Mouse (Mus musculus) neural tube, embryonic 10.5 days (tissue): ENCODE results near the gene Wdr54.
A peak's percentile ranks its signal among the peaks of the same experiment; 100 is the strongest.
"Not testable (repeated sequence)": the region's sequence is repeated elsewhere in the genome, so short reads cannot be mapped to it uniquely, and the experiment has no call there.

ENCODE experiments used
- DNase-seq: peaks from one replicate; pipeline ENCODE4 v3.0.0-alpha.2; 2017; ENCODE audit warnings: low spot score; ENCODE audit errors: extremely low spot score

Wdr54 gene

DNA sequence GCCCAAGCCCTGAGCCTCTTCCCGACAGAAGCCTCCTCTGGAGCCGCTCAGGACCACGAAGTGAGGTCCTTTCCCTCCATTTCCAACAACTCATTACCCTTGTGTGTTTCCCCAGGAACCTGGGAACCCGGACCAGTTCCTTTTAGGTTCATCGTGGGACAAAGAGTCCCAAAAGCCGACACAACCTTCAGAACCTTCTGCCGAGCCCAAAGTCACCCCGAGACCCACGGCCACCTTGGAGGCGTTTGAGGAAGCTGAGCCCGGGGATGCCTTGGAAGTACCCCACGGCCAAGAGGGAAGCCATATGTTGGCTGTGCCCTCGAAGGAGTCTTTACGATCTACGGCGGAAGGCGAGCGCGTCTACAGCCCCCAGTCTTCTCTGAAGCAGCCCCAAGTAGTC lies 5.2 kb upstream of the Wdr54 start:
- DNase-seq = no peak

DNA sequence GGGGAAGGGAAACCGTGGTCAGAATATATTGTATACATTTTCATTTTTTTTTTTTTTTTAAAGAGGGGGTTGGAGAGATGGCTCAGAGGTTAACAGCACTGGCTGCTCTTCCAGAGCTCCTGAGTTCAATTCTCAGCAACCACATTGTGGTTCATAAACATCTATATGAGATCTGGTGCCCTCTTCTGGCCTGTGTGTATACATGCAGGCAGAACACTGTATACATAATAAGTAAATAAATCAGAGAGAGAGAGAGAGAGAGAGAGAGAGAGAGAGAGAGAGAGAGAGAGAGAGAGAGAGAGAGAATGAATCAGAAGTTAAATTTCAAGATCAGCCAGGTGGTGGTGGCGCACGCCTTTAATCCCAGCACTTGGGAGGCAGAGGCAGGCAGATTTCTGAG lies 3.3 kb upstream of the Wdr54 start:
- not testable (repeated sequence) for DNase-seq

DNA sequence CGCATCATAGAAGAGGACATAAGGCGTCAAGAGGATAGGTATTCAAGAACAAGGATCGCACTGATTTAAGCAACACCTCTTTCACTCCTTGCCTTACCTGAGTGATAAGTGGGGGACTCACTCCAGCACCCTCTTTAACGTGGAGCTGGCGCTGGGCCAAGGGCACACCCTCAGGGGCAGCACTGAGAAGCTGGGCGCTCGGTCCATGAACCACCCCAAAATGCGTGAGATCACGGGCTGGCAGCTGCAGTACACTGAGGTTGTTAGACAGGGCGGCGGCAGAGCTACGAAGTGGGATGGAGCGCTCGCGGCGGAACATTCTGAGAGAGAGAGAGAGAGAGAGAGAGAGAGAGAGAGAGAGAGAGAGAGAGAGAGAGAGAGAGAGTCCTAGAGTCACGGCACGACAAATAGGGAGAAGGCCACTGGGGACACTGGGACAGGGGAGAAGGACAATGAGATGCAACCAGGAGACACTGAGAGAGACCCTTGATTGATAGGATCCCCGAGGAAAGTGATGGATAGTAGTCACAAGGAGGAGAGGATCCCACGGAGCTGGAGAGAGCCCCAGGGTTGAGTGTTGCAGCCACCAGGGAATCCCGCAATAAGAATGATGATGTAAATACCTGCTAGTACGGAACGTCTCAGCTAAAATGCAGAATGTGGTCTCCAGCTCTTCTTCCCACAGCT lies 502 bp downstream of the Wdr54 start:
- no peak for DNase-seq

DNA sequence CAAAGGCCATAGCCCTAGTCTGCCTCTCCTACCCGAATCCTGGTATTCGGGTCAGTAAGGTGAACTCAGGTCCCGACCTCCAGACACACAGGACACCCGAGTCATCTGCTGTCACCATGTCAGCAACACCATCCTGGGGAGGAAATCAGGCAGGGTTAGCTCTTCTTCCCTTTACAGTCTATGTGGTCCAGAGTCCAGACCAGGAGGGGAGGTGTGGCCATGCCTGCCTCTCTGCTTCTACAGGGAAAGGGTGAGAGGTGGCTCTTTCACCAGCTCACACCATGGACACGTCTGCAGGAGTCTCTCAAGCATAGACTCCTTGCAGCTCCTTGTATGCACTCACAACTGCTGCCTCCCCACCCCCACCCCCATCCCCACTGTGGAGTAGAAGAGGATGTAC lies 2.7 kb downstream of the Wdr54 start:
- DNase-seq = no peak

DNA sequence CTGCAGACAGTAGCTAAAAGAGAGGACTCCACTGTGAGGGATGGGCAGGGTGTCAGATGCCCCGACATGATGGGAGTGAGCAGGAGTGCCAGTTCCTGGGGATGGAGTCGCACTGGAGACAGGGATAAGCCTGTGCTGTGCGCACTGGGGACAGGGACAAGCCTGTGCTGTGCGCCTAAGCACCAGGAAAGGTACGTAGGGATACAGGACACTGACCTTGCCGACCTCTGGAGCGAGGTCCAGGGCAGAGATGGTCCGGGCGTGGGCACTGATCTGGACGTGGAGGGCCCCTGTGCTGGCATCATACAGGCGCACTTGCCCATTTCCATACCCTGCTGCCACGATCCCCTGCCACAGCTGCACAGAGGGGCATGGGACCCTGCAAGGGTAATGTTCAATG lies 3.2 kb downstream of the Wdr54 start:
- no peak for DNase-seq

DNA sequence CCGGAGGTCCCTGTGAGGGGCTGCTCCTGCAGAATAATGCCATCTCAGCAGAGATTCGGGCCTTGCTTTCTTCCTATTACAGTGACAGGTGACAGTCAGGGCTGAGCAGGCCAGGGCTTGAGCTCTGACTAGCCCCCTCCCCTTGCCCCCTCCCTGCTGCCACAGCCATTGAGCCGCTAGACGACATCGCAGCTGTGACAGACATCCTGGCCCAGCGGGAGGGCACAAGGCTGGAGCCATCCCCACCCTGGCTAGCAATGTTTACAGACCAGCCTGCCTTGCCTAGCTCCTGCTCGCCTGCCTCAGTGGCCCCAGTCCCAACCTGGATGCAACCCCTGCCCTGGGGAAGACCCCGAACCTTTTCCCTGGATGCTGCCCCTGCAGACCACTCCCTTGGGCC lies 4.5 kb downstream of the Wdr54 start:
- no peak for DNase-seq

DNA sequence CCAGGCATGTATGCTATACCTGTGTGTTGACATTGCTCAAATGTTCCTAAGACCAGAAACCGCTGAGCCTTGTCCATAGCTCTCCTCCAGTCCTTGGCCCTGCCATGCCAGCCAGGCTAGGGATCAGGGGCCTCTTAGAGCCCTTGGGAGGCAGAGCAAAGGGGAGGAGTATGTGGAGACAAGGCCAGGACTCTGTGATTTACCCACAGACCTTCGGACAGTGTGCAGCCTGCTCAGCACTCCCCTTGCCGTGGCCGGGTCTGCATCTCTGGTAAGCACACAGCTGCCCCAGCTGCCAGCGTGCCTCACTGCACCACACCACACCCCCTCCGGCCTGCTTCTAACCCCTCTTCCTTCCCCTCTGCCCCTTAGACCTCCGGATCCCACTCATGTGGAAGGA lies 8.9 kb downstream of the Wdr54 start:
- DNase-seq = no peak

DNA sequence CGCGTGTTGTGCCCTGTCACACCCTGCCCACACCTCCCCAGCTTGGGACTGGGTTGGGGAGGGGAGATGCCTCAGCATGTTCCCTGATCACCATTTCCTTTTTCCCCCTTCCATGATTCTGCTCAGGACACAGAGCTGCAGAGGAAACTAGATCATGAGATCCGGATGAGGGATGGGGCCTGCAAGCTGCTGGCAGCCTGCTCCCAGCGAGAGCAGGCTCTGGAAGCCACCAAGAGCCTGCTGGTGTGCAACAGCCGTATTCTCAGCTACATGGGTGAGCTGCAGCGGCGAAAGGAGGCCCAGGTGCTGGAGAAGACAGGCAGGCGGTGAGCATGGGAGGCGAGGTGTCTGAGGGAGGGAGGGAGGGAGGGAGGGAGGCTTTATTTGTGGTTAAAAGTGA lies 10.4 kb downstream of the Wdr54 start:
- DNase-seq = no peak

DNA sequence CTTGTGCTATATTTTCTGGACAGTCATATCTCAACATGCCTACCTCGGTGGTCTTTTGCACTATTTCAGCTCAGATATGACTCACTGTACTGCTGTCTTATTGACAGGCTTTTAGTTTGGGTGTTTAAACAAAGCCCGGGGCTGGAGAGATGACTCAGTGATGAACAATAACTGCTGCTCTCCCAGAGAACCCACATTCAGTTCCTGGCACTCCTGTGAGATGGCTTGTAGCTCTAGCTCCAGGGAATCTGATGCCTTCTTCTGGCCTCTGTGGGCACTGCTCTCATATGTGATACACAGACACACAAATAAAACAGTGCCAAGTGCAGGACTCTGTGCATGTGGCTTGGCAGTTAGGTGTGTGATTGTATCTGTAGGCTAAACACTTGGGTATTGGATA lies 11.0 kb downstream of the Wdr54 start:
- DNase-seq = no peak

DNA sequence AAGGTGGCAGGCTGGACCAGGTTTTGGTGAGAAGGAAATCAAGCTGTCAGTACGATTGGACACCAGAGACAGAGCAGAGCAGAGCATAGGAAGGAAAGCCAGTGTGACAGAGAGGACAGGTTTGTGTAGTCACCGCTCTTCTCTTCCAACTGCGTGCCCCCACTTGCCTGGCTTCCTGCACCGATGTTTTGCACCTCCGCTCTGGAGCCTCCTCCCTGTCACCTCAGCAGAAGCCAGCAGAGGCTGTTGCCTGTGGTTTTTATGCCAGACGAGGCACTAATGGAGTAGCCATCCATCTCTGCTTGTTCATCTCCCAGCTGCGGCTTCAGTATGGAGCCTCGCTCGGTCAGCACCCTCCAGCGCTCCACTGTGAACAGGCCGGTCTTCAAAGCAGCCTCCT lies 13.3 kb downstream of the Wdr54 start:
- DNase-seq = no peak

DNA sequence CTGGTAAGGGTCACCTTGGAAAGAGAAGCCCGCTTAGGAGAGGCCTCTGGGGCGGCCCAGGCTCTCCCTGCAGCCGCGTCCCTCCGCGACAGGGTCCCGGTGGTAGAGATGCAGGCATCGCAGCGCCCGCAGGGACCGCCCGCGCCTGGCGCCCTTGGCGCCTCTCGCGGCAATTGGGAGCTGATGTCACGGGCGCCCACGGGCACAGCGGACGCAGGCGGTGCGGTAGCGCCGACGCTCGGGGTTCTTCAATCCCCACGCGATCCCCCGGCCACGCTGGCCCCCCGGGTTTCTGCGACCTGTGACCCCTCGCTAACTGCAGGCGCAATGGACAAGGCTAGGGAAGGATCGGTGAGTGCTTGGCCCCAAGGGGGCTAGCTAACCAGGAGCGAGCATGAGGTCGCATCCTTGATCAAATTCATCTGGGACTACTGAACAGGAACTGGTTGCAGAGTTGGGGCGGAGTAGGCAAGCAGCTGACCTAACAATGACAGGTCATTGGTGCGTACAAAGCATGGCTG lies 13.9 kb downstream of the Wdr54 start:
- DNase-seq = peak; percentile 37

DNA sequence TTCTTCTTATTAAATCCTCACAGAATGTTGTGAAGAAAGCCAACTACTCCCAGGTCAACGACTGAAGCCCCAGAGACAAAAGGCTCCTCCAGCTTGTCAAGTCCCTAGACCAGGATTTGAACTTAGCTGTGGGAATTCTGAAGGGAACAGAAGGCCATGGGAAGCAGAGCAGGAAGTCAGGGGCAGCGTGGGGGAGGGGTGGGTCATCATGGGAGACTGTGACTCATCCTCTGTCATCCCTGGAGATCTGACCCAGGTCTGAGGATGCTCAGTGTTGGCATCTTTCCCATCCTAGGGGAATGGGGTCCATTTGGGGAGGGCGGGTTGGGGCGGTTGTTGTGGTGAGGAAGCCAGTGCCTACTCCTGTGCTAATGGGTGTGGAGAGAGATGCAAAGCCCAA lies 14.6 kb downstream of the Wdr54 start:
- no peak for DNase-seq

DNA sequence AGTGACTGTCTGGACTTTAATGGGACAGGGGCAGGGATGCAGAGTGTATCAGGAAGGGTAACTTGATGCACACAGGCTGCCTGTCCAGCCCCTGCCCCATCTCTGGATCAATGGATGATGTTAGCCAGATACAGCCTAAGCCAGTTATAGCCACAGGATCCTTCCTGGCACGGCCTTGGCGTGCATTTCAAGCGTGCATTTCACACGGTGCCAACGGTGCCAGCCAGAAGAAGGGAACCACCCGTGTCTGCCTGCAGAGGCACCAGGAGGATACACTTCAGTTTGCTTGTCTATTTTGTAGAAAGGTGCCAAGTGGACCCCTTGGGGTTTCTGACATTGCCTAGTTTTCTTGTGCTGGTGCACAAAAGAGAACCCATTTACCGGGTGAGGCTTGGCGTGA lies 16.2 kb downstream of the Wdr54 start:
- no peak for DNase-seq

DNA sequence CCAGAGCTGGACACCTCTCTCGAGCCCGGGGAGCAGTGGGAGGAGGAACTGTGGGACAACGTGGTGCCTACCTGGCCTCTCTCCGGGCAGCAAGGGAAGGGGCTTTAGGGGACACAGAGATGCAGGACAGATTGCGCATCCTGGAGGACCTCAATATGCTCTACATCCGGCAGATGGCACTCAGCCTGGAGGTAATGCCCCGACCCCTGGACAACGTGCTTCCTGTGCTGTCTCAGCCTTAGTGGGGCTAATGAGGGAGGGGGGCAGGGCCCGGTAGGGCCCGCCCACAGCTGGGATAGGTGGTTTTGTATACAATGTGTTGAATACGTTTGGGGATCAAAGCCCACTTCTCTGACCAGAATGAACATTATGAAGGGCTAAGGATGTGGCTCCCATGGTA lies 18.1 kb downstream of the Wdr54 start:
- DNase-seq = peak; percentile 75

DNA sequence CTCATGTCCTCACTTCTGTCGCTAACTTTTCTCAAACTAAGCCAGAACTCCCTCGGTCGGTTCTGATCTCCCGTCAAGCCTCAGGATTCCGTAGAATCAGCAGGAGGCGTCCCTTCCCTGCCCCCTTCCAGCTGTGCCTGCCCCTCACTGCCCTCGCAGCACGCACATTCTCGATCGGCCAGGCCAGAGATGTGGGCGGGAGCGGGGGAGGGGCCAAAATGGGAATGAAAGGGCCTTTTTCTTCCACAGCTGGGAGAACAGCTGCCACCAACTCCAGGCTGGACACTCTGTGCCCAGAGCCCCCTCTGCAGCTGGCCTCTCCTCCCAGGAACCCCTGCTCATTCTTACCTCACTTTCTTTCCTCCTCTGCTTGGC lies 18.6 kb downstream of the Wdr54 start:
- DNase-seq = peak; percentile 91

DNA sequence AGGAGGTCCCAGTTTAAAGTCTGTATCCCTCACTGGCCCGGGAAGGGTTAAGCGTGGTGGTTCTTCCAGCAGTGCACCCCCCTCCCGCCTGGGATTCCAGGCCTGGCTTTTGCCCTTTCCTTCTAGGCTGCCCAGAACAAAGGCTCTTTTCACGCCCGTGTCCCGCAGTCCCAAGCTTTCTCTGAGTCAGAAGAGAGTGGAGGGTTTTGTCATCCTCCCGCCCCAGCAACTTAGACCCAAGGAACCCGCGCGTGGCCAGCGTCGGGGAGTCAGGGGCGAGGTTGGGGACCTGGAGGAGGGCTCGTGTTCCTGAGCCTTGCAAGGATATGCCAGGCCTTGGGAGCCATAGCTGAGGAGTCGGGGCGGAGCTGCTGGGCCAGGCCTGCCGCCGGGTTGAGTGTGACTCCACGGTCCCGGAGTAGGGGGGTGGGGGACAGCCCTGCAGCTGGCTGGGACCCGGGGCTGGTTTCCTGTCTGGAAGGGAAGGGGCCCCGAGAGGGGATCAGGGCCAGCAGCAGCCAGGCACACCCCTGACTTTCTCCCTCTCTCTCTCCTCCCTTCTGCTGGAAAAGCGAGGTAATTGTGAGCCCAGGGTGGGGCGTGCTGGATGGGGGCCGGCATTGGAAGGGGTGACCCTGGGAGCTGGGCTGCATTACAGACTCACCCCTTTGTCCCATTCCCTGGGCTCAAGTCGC lies 19.2 kb downstream of the Wdr54 start:
- DNase-seq = peak; percentile 89

DNA sequence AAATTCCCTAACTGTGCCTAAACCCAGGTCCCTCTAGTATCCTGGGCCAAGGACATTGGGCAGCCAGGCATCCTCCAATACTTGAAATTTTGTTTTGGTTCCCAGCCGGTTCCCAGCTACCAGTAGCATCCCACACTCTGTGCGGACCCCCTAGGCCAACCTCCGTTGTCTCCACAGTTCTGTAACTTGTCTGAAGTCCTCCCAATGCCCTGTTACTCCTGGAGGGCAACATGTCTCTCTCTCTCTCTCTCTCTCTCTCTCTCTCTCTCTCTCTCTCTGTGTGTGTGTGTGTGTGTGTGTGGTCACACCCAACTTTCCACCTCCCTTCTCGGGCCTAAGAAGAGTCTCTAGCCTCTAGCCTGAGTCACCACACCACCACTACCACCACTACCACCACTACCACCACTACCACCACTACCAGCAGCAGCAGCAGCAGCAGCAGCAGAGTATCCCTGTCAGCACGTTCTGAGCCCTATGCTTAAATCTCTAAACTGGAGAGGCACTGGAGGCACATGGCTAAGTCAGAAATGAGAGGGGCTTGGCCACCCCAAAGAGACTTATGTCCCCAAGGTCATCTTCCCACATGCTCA lies 19.8 kb downstream of the Wdr54 start:
- DNase-seq = no peak

DNA sequence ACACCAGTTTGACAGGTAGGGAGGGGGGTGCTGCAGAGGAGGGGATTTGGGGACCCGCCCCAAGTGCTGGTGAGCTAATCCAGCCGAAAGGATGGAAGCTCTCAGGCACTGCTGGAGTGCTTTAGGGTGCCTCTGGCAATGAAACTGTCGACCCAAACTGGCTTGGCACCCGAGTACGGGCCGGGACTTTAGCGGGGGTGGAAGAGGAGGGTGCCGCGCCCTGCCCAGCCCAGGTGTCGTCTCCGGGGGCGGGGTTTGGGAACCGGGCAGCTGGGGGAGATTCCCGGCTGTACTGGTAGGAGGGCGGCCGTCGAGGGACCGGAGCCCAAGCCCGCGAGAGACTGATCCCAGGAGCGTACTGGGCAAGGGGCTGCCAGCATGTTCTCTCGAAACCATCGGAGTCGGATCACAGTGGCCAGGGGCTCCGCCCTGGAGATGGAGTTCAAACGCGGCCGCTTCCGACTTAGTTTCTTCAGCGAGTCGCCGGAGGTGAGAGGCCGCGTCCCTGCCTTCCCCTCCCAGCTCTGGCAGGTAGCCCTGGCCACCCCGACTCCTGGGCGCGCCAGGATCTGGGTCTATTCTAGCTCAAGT lies 20.5 kb downstream of the Wdr54 start:
- DNase-seq = peak; percentile 41

DNA sequence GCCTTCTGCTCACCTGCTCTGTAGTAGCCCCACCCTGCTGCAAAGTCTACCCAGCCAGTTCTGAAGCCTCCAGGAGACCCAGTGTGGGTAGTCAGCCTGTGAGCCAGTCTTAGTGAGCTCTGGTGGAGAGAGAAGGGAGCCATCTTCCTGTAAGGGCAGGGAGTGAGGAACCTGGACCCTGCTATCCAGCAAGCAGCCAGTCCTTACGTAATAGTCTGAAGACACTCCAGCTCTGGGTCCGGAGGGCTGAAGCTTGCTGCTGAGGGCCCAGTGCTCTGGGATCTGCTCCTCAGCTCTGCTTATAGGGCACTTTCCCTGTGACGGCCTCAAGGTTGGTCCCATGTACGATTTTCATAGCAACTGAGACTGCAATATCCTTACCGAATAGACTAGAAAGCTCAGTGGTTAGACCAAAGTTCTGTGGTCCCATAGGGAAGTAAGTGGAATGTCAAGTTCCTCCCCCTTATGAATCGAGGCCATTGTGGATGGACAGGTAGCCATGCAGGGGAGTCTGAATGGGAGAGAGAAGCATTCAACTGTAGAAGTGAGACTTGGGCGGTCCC lies 21.2 kb downstream of the Wdr54 start, which contains the start of gene Rtkn:
TSS of gene Rtkn (plus strand) at position 513 of the 563 bp plus-strand sequence.
- no peak for DNase-seq

DNA sequence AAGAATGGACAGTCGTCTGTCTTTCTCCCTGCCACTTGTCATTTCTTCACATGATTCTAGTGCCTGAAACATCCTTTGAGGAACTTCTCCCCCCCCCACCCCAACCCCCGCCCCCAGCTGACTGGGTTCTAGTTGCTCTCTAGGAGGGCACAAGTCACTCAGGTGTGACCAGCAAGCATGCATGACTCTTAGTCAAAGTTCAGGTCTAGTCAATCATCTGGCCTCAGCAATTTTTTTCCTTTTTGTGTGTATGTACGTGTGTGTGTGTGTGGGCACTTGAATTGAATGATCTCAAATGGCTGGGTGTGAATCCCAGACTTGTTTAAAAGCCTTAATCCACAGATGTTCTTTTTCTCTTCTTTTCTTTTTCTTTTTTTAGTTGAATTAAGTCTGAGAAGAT lies 22.0 kb downstream of the Wdr54 start:
- DNase-seq = no peak

DNA sequence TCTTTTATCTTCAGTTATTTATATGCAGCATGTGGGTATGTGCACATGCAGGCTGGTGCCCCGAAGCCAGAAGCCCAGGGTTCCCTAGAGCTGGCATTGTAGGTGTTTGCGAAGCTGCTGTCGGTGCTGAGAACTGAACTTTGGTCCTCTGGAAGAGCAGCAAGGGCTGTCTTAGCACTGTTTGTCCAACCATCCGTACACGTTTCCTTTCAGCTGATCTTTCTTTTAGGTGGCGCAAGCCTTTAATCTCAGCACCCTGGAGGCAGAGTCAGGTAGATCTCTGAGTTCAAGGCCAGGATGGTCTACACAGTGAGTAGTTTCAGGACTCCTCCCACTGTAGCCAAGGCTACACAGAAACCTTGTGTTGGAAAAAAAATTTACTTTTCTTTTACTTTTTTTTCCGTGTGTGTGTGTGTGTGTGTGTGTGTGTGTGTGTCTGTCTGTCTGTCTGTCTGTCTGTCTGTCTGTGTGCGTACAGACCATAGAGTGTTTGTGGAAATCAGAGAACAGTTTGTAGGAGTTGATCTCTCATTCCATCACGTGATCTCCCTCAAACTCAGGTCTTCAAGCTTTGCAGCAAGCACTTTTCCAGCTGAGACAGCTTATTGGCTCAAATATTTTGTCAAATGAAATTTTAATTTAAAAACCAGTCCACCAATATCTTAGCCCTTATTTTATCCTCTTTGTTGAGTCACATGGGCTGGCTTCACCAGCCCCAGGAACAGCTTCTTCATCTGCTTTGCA lies 23.8 kb downstream of the Wdr54 start:
- DNase-seq = no peak
